Comparison of ENCODE assay signal across 8 mouse cellular contexts in the genomic region with DNA sequence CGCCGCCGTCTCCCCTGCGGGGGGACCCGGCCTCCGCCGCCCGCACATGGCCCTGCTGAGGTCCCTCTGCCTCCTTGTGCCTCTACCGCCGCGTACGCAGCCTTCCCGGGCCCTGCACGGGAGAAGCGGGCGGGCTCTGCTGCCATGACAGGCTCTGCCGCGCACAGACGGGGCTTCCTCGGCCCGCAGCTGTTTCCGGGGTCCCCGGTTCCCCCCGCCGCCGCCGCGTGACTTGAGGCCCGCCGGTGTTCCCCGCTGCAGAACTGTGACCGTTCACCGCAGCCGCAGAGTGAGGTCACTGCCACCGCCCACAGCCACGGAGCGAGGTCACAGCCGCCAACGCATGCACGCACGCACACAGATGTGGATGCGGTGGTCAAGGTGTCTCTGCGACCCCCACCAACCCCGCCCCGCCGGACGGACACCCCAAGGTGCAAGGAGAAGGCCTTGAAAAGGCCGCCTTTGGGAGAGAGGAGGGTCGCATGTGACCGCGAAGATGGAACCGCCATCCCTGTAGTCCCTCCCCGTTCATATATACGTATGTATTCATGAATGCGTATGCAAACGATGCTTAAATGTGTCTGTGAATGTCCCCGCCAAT.
DNase-seq lines count a peak whose midpoint lies in the region; ATAC-seq and TF ChIP-seq lines count a peak whose summit lies in the region.

No protein-coding gene starts in this region.

- intact Hi-C loops in heart, postnatal 36 days (cut with DNase I), result no loop called here

- no peaks in the 10 kb centered on the region for H3K4me1 ChIP-seq in cerebellum, adult 2 months (ENCODE audit: control insufficient read depth, insufficient read depth, low read length)
- H3K4me1 ChIP-seq in liver, embryonic 15.5 days (replicated peaks), result no peaks in the 10 kb centered on the region
- H3K4me1 ChIP-seq in neural tube, embryonic 12.5 days, result no peaks in the 10 kb centered on the region

- H3K4me2 ChIP-seq in liver, embryonic 15.5 days, result peak overlapping the region; percentile 71
- peak overlapping the region; percentile 85 for H3K4me2 ChIP-seq in neural tube, embryonic 12.5 days (replicated peaks)

- TF ChIP-seq POLR2A in cerebellum, adult 2 months (IDR thresholded peaks at IDR 0.05; ENCODE audit: borderline replicate concordance, insufficient read depth, low read length), result peak; percentile 32; the same call in 1 of the 2 replicates

- H3K9ac ChIP-seq in liver, embryonic 15.5 days, result no peak overlapping the region
- H3K9ac ChIP-seq in neural tube, embryonic 12.5 days, result peak overlapping the region; percentile 83

- WGBS in cerebellum, adult 2 months, result 2% methylated on average over 57 of the region's 57 CpGs
- 4% methylated on average over 57 of the region's 57 CpGs for WGBS in liver, embryonic 15.5 days (ENCODE audit: insufficient replicate concordance)
- 3% methylated on average over 57 of the region's 57 CpGs for WGBS in neural tube, embryonic 12.5 days

- peak overlapping the region; percentile 73 for H3K27ac ChIP-seq in cerebellum, adult 2 months (ENCODE audit: insufficient read depth, low read length)
- H3K27ac ChIP-seq in liver, embryonic 15.5 days (replicated peaks), result no peak overlapping the region
- H3K27ac ChIP-seq in neural tube, embryonic 12.5 days, result no peak overlapping the region

- DNase-seq in cerebellum, adult 2 months, result peak; percentile 76 to 83
- peak; percentile 6 for DNase-seq in forelimb bud, embryonic 11.5 days (ENCODE audit: low read depth, low spot score)
- peak; percentile 38 to 45 for DNase-seq in heart, postnatal 36 days
- DNase-seq in layer of hippocampus, adult 18-20 months (ENCODE audit: low spot score in 2 of 2), result peak; percentile 51 to 71
- peak; percentile 42 for DNase-seq in telencephalon, adult 2 months (ENCODE audit: low read depth, low spot score)

- H3K27me3 ChIP-seq in cerebellum, adult 2 months (ENCODE audit: control insufficient read depth, insufficient read depth, low read length), result no peaks in the 10 kb centered on the region
- H3K27me3 ChIP-seq in liver, embryonic 15.5 days, result peaks cover 9% of the 10 kb centered on the region
- H3K27me3 ChIP-seq in neural tube, embryonic 12.5 days (replicated peaks), result no peaks in the 10 kb centered on the region

- peak overlapping the region; percentile 79 for H3K4me3 ChIP-seq in cerebellum, adult 2 months (replicated peaks; ENCODE audit: insufficient read depth, low read depth, low read length)
- H3K4me3 ChIP-seq in liver, embryonic 15.5 days (replicated peaks), result peak overlapping the region; percentile 51
- peak overlapping the region; percentile 59 for H3K4me3 ChIP-seq in neural tube, embryonic 12.5 days

- H3K9me3 ChIP-seq in liver, embryonic 15.5 days (replicated peaks), result no peaks in the 10 kb centered on the region
- H3K9me3 ChIP-seq in neural tube, embryonic 12.5 days, result no peaks in the 10 kb centered on the region

- no peak for TF ChIP-seq CTCF in cerebellum, adult 2 months (IDR thresholded peaks at IDR 0.05; ENCODE audit: borderline replicate concordance, insufficient read depth, low read depth, low read length)

- peak; percentile 51 for ATAC-seq in CD4-positive, CD25-positive, alpha-beta regulatory T cell, adult 4 months
- no peak for ATAC-seq in liver, embryonic 15.5 days (ENCODE audit: insufficient read depth)
- ATAC-seq in neural tube, embryonic 12.5 days (ENCODE audit: low FRiP score, low read depth), result peak; percentile 94

- no peaks in the 10 kb centered on the region for H3K36me3 ChIP-seq in liver, embryonic 15.5 days (replicated peaks)
- no peaks in the 10 kb centered on the region for H3K36me3 ChIP-seq in neural tube, embryonic 12.5 days

Comparison
In these comparisons a context has a peak if more than half of its experiments do, and no peak if none do; other contexts are left out.
1. DNase-seq: peak in every context shown above with its lines; median percentile 80 in cerebellum, adult 2 months; 61 in layer of hippocampus, adult 18-20 months; 42 in telencephalon, adult 2 months; 42 in heart, postnatal 36 days; 6 in forelimb bud, embryonic 11.5 days.